Mouse (Mus musculus) liver, embryonic 14.5 days (tissue): ENCODE data around the gene Ext2.

Experiments
- CTCF ChIP-seq: IDR thresholded peaks from 2 replicates; pipeline ENCODE4 v1.5.1; 2016; ENCODE audit warnings: antibody characterized with exemption, low read depth, control low read depth
- EP300 ChIP-seq: IDR thresholded peaks from 2 replicates; pipeline ENCODE4 v1.6.1; 2016; ENCODE audit warnings: antibody characterized with exemption, low read depth

DNA sequence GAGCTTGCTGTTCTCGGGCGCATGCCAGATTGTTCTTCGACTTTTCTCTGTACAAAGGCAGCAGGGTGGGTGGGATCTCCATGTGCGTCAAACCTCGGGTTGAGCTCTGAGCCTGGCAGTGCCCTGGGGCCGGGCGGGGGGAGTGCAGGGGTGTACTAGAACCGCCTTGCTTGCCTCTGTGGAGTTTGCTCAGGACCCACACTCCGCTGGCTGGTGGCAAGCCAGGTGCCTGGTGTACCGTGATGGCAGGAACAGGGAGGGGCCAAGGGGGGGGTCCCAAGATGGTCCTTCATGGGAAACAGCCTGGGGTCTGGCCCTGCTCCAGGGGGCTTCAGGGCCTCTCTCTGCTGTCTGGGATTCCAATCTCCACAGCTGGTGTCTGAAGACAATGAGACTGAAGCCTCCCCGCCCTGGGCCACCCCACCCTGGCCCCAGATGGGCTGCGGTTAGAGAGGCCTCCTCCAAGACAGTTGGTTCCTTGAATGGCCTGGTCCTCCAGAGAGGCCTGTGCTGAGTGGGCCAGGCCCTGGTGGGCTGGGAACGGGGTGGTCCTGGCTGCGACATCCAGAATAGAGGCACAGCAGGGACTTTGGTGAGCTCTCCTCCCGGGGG, 150.7 kb downstream of the Ext2 start:
- TF ChIP-seq CTCF = no peak
- no peak for TF ChIP-seq EP300
